In genomic region chr6:40145601-40146000, GRCm38 (mm10) we compare ENCODE assay signal across 17 mouse cellular contexts.
"Had no signal": no experiment of that assay in that cellular context is flagged by ENCODE, and none has a peak within 500 bp of the region (broad histone marks: within the 10 kb centered on the region; RNA-seq: fewer than 3 reads in every experiment).

No protein-coding gene starts in this region.

- DNase-seq: gastrocnemius, postnatal 10 days; gastrocnemius, postnatal 25 days; heart, adult 2 months; heart, postnatal 14 days; heart, postnatal 4 days; kidney, adult 18-20 months; kidney, adult 8-10 months; kidney, postnatal 10 days; kidney, postnatal 25 days; kidney, postnatal 4 days; liver; liver, embryonic 13.5 days; liver, postnatal 0 days had no signal

- ATAC-seq: hindbrain, embryonic 16.5 days; inflammation-experienced regulatory T-cells, adult 6 months; intestine, embryonic 15.5 days; intestine, postnatal 0 days; liver, postnatal 0 days had no signal
